Mouse (Mus musculus) frontal cortex, postnatal 25 days (tissue): Measurements from ENCODE around the gene Asna1.
A peak's percentile ranks its signal among the peaks of the same experiment; 100 is the strongest.

Experiments used
- DNase-seq, 2 experiments: peaks; one replicate each; pipeline ENCODE4 v3.0.0; 2022; ENCODE audit warnings: low spot score in 2 of 2

The Asna1 gene

DNA sequence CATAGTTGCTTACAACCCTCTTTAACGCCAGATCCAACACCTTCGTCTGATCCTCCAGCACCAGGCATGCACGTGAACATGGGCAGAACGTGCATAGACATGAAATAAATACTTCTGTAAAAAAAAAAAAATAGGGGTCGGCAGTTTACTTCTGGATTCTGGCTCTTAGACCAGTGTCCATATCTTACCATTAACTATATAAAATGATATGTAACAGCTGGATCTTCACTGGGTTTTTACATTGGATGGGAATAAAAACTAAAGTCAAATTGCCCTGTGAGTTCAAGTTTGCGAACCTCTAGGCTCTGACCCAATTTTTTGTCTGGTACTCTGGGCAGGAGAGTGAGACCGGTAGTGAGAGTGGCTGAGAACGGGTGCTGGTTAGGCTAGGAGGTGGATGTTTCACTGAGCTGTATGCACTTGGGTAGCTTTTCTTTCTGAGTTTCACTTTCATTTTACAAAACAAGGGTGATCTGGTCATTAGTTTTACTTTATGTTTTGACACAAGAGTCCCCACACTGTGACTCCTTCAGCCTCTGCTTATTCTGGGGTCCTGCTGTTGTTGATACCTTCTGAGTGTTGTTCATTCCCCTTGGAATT lies 50.4 kb downstream of the Asna1 start:
- DNase-seq, result no peak

DNA sequence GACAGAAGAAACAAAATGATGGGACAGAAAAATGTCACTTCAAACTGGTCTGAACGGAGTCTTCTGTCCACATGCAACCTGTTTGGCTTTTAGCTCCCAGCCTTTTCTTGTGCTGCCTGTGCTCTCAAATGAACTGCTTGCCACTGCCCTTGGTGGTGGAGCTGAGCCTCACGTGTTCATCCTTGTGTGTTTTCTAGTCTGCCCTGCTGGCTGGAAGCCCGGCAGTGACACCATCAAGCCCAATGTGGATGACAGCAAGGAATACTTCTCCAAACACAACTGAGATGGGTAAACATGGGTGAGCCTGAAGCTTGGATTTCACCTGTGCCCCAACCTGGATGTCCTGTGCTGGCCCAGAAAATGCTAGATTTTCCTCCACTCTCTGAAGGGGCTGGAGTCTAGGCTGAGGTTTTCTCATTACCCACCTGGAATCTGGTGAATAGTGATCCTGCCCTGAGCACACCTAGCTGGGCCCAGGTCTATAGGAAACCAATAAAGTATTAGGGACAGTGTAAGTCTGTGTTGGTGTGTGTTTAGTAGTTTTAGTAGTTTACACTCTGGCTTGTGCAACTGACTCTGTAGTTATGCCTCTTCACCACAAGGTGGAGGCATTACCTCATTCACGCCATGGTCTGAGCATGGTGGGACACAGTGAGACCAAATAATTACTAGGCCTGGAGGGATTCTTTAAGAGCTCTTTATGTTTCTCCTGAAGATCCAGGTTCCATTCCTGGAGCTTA lies 51.1 kb downstream of the Asna1 start:
- DNase-seq, result no peak

DNA sequence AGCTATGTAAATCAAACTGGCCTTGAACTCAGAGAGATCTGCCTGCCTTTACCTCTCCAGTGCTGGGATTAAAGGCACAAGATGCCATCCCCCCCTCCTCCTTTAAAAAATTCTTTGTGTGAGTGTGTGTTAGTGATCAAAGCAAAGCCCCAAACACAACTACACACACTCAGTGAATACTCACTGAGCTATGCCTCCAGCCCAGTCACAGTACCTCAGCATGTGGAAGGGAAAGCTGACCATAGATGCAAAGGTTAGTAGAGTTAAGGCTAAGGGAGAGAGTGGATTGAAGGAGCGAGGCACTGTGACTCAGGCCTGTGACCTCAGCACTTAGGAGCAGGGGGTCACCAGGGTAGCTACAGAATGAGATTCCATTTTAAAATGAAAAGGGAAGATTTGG lies 52.0 kb downstream of the Asna1 start:
- DNase-seq, result no peak

DNA sequence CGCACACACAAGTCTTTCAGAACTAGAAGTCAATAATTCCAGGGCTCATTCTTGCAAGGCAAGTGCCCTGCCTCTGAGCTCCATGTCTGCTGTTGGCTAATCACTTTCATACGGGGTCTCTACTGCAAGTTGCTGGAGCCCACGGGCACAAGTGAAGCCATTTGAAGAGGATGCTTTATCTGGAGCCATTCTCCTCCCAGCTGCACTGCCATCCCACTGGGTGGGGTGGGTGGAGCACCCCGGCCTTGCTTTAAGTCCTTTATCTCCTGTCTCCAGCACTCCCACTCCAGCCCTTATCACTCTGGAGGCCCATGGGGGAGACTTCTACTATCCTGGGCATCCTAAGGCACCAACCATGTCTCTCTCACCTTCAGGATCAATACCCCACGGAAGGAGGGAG lies 54.2 kb downstream of the Asna1 start:
- no peak for DNase-seq

DNA sequence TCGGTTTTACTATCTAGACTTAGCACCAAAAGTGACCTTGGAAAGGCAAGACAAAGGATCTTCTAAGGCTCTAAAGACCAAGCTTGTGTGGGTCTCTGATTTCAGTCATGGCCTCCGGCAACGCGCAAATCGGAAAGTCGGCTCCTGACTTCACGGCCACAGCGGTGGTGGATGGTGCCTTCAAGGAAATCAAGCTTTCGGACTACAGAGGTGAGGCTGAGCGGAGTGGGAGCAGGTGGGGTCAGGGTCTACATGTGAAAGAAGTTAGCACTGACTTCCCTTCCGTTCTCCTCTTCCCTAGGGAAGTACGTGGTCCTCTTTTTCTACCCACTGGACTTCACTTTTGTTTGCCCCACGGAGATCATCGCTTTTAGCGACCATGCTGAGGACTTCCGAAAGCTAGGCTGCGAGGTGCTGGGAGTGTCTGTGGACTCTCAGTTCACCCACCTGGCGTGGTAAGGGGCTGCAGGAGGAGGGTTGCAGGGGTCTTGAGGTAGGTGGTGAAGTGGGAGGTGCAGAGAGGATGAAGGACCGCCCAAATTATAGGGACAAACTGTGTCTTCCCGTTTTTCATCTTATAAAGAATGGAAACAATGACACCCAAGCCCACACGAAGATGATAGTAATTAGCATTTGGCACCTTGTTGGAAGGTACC lies 54.8 kb downstream of the Asna1 start:
- no peak for DNase-seq

DNA sequence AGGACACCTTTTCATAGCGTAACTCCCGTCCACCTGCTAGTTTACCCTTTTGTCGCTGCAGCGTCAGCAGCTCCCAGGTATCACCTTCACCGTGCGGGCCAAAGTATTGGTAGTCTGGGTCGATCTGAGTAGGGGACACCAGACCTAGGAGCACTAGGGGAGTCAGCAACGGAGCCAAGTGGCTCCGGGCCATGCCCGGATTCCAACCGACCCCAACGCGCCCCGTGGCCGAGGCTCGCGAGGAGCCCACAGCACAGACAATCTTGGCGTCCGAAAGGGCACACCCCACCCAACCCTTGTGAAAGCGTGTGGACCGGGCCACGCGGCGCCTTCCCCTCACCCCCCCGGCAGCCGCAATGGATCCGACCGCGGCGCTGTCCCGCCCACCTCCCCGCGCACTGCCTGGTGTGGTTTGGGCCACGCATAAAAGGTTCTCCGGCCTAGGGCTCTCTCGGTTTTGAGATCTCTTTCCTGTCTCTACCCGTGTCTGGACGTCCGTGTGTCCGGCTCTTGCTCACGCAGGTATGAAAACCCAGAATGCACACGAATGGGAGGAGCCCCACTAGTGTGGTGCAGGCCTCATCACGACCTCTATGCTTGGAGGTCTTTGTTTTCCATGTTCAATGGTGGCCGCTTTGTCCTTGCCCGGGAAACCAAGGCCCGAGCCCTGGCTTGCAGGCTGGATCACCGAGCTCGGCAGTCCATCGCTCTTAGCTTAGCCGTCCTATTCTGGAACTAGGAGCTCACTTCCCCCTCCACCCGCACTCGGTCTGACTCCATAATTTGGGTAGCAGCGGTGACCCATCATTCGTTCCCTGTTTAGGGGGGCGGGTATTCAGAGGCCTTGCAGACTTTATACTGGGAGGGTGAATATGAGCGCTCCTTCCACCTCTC lies 55.6 kb downstream of the Asna1 start, which contains the start of the genes Gm49661, Prdx2 and Rnaseh2a:
TSS of gene Gm49661 (minus strand) at position 193 of the 894 bp plus-strand sequence.
TSS of gene Prdx2 (plus strand) at position 347 of the 894 bp plus-strand sequence.
TSS of gene Rnaseh2a (minus strand) at position 527 of the 894 bp plus-strand sequence.
- DNase-seq, result peak in 1 of 2 experiments; percentile 55

DNA sequence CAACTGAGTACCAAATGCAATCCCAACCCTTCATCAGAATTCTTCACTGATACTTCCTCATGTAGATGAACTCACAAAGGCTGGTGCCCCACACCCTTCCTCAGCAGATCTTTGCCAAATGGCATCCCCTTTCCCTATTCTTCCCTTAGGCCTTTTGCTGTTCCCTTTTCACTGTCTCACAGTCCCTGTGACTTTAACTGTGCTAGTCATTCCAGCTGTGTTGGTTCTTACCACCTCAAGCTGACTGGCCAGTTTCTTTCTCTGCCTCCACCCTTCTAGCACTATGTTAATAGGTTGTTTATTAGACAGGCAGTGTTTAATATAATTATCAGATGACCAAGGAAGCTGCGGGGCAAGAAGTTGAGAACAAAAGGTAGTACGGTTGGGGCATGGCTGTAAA lies 56.4 kb downstream of the Asna1 start:
- no peak for DNase-seq
